Mouse (Mus musculus) CD4-positive helper T cell, adult 2 months (primary cell): ENCODE data around the gene Mrvi1.

Experiments
- DNase-seq: peaks from one replicate; pipeline ENCODE4 v3.0.0-alpha.2; 2012; ENCODE audit warnings: low read depth, missing footprints, low spot score

Mrvi1 gene

DNA sequence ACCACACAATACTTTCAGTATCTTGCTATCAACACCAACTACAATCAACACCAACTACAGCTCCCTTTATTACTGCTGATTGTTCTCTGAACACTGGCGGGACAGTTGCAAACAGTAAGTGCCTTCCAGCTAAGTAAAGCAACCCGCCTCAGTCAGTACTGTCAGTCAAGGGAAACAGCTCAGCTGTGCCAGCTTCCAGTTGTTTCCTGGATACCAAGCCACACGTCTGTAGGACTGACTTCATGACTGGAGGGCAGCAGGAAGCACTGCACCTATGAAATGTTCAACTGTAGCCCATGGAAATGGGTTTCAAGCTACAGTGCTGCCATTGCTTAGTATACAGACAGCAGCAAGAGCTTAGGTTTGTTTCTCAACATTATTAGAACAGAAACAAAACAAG is 147.7 kb downstream of the Mrvi1 start:
- DNase-seq, result no peak

DNA sequence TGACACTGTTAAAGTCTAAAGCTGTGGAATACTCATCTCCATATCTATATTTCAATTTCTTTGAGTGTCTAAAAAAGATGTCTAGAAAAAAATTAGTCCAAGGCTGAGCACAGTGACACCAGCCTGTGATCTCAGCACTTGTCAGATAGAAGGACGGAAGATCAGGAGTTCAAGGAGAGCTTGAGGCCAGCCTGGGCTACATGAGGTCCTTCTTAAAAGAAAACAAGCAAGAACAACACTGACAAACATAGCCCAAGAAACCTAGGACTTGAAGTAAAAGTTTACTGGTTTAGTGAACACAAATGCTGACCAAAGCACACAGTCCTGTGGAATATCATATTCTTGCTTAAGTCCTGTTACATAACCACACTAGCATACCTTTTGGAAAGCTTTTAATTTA is 148.2 kb downstream of the Mrvi1 start:
- no peak for DNase-seq

DNA sequence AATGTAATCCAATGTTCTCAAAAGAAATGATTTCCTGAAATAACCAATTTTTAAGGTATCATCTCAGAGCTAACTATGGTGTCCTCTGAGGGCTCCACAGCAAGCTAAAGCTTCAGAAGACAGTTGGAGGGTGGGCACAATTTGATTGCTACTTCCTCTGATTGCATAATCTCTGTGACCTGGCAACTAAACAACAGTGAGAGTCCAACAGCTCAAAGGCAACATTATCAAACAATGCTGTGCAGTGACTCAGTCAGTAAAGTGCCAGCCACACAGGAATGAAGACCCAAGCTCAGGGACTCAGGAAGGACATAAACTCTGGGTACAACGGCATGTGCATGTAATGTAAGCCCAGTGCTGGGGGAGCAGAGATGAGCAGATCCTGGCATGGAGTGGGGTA is 149.2 kb downstream of the Mrvi1 start:
- no peak for DNase-seq

DNA sequence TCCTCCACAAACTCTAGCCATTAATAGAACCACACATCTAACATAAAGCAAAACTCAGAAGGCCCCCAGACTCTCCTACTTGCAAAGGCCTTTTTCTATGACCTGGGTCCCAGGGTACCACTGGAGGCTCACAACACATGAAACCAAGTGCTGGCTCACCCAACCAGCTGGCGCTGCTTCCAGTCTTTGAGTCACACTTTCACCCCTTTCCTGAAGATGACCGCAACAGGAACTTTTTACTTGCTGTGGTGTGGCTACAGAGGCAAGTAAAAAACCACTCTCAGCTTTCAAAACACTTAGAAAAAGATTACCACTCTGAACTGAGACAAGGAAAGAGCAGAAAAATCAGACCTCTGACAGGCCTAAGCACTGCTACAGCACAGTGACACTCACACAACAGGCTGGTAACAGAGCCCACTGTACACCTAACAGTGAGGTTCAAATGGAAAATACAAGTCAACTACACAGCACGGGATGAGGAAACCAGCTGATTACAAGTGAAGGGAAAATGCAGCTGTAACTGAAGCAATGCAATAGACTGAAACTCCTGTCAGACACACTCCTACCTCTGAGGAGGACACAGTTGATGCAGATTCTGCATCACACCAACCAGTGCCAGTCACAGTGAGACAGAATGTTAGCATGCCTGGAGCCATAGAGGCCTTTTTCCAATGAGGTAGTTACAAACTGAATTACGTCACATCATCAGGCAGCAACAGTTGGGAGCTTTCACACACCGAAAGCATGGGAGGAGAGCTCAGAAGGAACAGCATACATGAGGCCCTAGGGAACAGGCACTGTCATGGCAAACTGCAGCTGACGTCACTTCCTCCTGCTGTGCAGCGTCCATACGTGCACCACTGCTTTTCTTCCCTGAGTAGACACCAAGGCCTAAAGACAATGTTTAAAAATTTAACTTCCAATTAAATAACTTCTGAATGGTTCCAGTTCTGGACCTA is 158.0 kb downstream of the Mrvi1 start:
- DNase-seq, result peak; percentile 36

DNA sequence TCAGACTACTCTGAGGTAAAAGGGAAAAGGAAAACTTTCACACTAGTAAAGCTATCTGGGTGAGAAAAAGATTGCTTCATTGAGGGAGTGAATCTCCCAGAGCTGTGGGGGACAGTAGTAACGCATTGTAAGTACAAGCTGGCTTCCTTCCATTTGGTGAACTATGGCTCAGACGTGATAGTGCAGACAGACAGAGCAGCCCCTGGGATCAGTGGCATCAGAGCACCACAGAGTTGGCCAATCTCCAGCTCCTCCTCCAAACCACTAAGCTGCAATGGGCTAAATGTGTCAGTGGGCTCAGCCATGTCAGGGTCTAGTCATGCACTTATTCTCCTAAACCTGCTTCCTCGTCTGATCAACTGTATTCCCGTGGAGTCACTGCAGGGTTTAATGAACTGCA is 158.7 kb downstream of the Mrvi1 start:
- DNase-seq, result no peak

DNA sequence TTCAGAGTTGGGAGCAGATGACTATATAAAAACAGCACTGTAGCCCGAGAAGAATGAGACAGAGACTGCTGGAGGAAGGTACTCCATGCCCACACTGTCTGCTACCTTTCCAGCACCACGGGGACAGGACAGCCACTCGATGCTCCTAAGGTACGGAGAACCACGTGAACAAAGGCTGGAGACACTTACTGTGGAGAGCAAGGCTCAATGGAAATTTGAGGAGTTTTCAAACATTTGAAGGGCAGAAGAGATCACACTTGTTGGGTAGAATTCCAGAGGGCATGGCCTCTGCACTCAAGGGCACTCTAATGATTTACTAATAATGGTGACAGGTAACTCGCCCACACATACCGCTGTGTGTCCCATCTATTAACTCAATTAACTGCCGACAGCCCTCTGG is 159.2 kb downstream of the Mrvi1 start:
- DNase-seq, result no peak

DNA sequence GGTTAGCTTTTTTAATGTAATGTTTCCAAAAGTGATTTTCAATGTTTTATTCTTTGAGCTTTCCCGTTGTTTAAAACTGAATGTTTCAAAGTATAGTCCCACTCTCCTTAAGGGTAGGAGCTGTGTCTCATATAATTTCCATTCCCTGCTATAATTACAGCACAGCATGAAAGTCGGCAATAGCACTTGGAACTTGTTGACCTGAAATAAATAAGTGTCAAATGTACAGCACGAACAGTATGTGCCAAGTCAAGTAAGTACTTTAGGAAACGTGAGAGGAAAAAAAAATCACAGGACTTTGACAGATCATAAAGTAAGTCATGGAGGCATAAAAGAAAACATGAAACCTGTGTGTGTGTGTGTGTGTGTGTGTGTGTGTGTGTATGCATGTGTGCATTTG is 160.2 kb downstream of the Mrvi1 start:
- DNase-seq, result no peak

DNA sequence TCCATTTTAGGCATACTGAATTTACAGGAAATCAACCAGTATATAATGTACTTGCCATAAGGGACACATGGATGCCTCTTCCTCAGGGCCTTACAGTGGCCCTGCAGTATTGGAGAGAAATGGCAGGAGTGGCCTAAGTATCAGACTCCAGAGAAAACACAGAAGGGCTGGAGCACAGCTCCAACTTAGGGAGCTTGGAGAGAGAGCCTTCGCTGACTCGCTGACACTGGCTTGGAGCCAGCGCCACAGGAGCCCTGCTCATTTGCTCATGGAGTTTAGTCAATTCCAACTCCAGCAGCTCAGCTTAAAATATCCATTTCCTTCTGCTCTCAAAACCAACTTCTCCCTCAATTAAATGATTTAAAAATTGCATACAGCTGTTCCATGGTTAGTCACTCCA is 160.6 kb downstream of the Mrvi1 start:
- no peak for DNase-seq

DNA sequence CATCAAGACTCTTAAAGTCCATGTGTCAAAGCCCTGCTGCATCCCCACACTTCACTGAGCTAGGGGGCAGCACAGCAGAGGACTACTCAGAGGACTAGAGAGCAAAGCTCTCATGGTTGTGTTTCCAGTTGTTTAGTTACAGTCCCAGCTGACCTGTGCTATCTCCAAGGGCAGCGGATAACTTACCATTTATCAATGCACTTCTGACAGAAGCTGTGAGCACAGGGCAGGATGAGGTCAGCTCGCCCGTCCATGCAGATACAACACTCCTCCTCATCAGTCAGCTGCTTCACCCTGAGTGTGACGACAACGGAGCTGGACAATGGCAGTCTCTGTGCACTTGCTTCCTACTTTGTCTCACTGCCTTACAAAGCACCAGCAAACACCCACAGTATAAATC is 161.2 kb downstream of the Mrvi1 start:
- no peak for DNase-seq

DNA sequence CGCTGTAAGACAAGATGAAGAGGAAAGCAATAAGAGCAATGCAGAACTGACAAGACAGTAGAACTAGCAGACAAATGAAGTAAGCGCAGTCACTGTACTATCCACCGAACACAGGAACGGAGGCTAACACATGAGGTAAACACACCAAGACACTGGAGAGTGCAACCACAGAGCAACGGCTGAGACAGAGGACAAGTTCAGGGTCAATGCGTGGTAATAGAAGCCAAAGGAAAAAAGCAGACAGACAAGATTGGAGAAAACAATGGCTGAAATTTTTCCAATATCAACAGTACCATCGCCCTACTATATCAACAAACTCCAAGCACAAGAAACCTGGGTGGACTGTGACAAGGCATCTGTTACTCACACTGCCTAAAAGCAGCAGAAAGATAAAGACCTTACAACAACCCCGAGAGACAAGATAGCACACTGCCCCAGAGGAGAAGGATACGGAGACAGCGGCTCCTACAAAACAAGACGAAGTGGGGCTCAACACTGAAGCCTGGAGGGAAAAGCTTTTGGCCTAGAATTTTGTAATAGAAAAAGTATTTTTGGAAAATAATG is 163.4 kb downstream of the Mrvi1 start:
- no peak for DNase-seq
